ENCODE assay signal across 25 mouse cellular contexts in genomic region chr2:27089238-27089637, GRCm38 (mm10). TPM values are rescaled to one million over a fixed set of nuclear protein-coding genes. Genes with fewer than 3 reads are reported as not detected.
DNase-seq lines count a peak whose midpoint lies in the region; ATAC-seq and TF ChIP-seq lines count a peak whose summit lies in the region.
"Had no signal": no experiment of that assay in that cellular context is flagged by ENCODE, and none has a peak within 500 bp of the region (broad histone marks: within the 10 kb centered on the region; RNA-seq: fewer than 3 reads in every experiment).

No protein-coding gene starts in this region.

- ATAC-seq in heart, postnatal 0 days (ENCODE audit: insufficient read depth, low read depth) = no peak
- 0 out of 2 replicates have a peak, but pooled peaks have one; percentile 0 for ATAC-seq in lung, postnatal 0 days
- no peak for ATAC-seq in forebrain, embryonic 15.5 days (replicated peaks)
- ATAC-seq: forebrain, embryonic 14.5 days; hindbrain, embryonic 16.5 days; intestine, embryonic 15.5 days had no signal

- DNase-seq in heart, postnatal 0 days (ENCODE audit: low spot score) = no peak
- DNase-seq in heart, adult 8-10 months (ENCODE audit: low spot score) = no peak
- DNase-seq in limb, embryonic 10.5 days (ENCODE audit: low spot score) = no peak
- DNase-seq in lung, postnatal 0 days (ENCODE audit: low spot score) = peak; percentile 53
- DNase-seq in right cerebral cortex, postnatal 4 days = no peak
- DNase-seq: adrenal gland, postnatal 25 days; cerebellum, adult 9-10 months; gastrocnemius, postnatal 25 days; heart, postnatal 10 days; right cerebral cortex, postnatal 14 days had no signal

- TF ChIP-seq EP300 in heart, postnatal 0 days (IDR thresholded peaks at IDR 0.05; ENCODE audit: low read depth) = no peak
- TF ChIP-seq EP300 in lung, postnatal 0 days (IDR thresholded peaks at IDR 0.05) = 0 out of 2 replicates have a peak, but pooled peaks have one; percentile 29

- H3K4me3 ChIP-seq in heart, postnatal 0 days (ENCODE audit: low read depth, low read length) = no peak overlapping the region
- no peak overlapping the region for H3K4me3 ChIP-seq in limb, embryonic 10.5 days
- no peak overlapping the region for H3K4me3 ChIP-seq in lung, postnatal 0 days (ENCODE audit: low read depth, low read length)
- H3K4me3 ChIP-seq in small intestine, adult 2 months (ENCODE audit: low read depth, low read length) = no peak overlapping the region
- H3K4me3 ChIP-seq in forebrain, embryonic 15.5 days = no peak overlapping the region
- H3K4me3 ChIP-seq: hindbrain, embryonic 10.5 days; intestine, embryonic 15.5 days; kidney, embryonic 15.5 days; left cerebral cortex, adult 2 months; limb, embryonic 15.5 days; midbrain, embryonic 12.5 days had no signal

- TF ChIP-seq CTCF in heart, postnatal 0 days (IDR thresholded peaks at IDR 0.05; ENCODE audit: low read depth) = no peak
- no peak for TF ChIP-seq CTCF in lung, postnatal 0 days (IDR thresholded peaks at IDR 0.05)
- no peak for TF ChIP-seq CTCF in small intestine, adult 2 months (IDR thresholded peaks at IDR 0.05; ENCODE audit: extremely low read depth, insufficient read length, insufficient replicate concordance, low read depth, low read length)

- WGBS in heart, postnatal 0 days = 58% methylated on average over 1 of the region's 1 CpGs
- 55% methylated on average over 1 of the region's 1 CpGs for WGBS in limb, embryonic 10.5 days
- 67% methylated on average over 1 of the region's 1 CpGs for WGBS in lung, postnatal 0 days
- 62% methylated on average over 1 of the region's 1 CpGs for WGBS in small intestine, adult 2 months
- 78% methylated on average over 1 of the region's 1 CpGs for WGBS in forebrain, embryonic 15.5 days

- peaks cover 23% of the 10 kb centered on the region; the same call in 1 of the 2 replicates for H3K4me1 ChIP-seq in heart, postnatal 0 days (ENCODE audit: control insufficient read depth, insufficient read depth)
- H3K4me1 ChIP-seq in limb, embryonic 10.5 days = peaks cover 50% of the 10 kb centered on the region
- 0 out of 2 replicates have a peak, but pooled peaks cover 2% of the 10 kb centered on the region for H3K4me1 ChIP-seq in lung, postnatal 0 days (ENCODE audit: insufficient read depth, low read depth, low read length)
- peaks cover 4% of the 10 kb centered on the region for H3K4me1 ChIP-seq in small intestine, adult 2 months (ENCODE audit: control insufficient read depth, insufficient read depth, insufficient read length, low read length)
- H3K4me1 ChIP-seq in forebrain, embryonic 15.5 days = peaks cover 5% of the 10 kb centered on the region; the same call in 1 of the 2 replicates
- H3K4me1 ChIP-seq: midbrain, embryonic 12.5 days had no signal

- no peak overlapping the region for H3K4me2 ChIP-seq in heart, postnatal 0 days (ENCODE audit: low read depth, low read length)
- no peak overlapping the region for H3K4me2 ChIP-seq in lung, postnatal 0 days (replicated peaks; ENCODE audit: low read depth, low read length)
- H3K4me2 ChIP-seq in forebrain, embryonic 15.5 days (replicated peaks) = no peak overlapping the region
- H3K4me2 ChIP-seq: intestine, embryonic 15.5 days; kidney, embryonic 15.5 days; limb, embryonic 15.5 days; midbrain, embryonic 12.5 days had no signal

- H3K27ac ChIP-seq in heart, postnatal 0 days (ENCODE audit: low read depth) = 0 out of 2 replicates have a peak overlapping the region, but pooled peaks have one; percentile 60
- 0 out of 2 replicates have a peak overlapping the region, but pooled peaks have one; percentile 0 for H3K27ac ChIP-seq in limb, embryonic 10.5 days
- H3K27ac ChIP-seq in lung, postnatal 0 days (ENCODE audit: low read length) = peak overlapping the region; percentile 84
- peak overlapping the region; percentile 73; the same call in 1 of the 2 replicates for H3K27ac ChIP-seq in small intestine, adult 2 months (ENCODE audit: insufficient read depth, low read depth, low read length)
- H3K27ac ChIP-seq in forebrain, embryonic 15.5 days (replicated peaks) = no peak overlapping the region
- H3K27ac ChIP-seq: hindbrain, embryonic 10.5 days; left cerebral cortex, adult 2 months; limb, embryonic 15.5 days; midbrain, embryonic 12.5 days had no signal

- H3K36me3 ChIP-seq in heart, postnatal 0 days (replicated peaks; ENCODE audit: control insufficient read depth, insufficient read depth, low read length) = no peaks in the 10 kb centered on the region
- H3K36me3 ChIP-seq in limb, embryonic 10.5 days = peaks cover 18% of the 10 kb centered on the region; the same call in 1 of the 2 replicates
- H3K36me3 ChIP-seq in lung, postnatal 0 days (ENCODE audit: insufficient read depth, low read length) = no peaks in the 10 kb centered on the region
- H3K36me3 ChIP-seq in small intestine, adult 2 months (ENCODE audit: control insufficient read depth, insufficient read depth, low read length) = no peaks in the 10 kb centered on the region
- no peaks in the 10 kb centered on the region for H3K36me3 ChIP-seq in forebrain, embryonic 15.5 days
- H3K36me3 ChIP-seq: hindbrain, embryonic 10.5 days; intestine, embryonic 15.5 days; kidney, embryonic 15.5 days; limb, embryonic 15.5 days; midbrain, embryonic 12.5 days had no signal

- TF ChIP-seq POLR2A in small intestine, adult 2 months (IDR thresholded peaks at IDR 0.05; ENCODE audit: low read depth, low read length) = no peak

- H3K27me3 ChIP-seq in heart, postnatal 0 days (ENCODE audit: control insufficient read depth, insufficient read depth, low read length) = no peaks in the 10 kb centered on the region
- no peaks in the 10 kb centered on the region for H3K27me3 ChIP-seq in limb, embryonic 10.5 days (ENCODE audit: low read depth, poor library complexity, severe bottlenecking)
- H3K27me3 ChIP-seq in lung, postnatal 0 days (replicated peaks; ENCODE audit: insufficient read depth, low read length) = no peaks in the 10 kb centered on the region
- no peaks in the 10 kb centered on the region for H3K27me3 ChIP-seq in small intestine, adult 2 months (ENCODE audit: control insufficient read depth, insufficient read depth, low read length)
- H3K27me3 ChIP-seq in forebrain, embryonic 15.5 days = no peaks in the 10 kb centered on the region
- H3K27me3 ChIP-seq: intestine, embryonic 15.5 days; kidney, embryonic 15.5 days; limb, embryonic 15.5 days; midbrain, embryonic 12.5 days had no signal

- no peaks in the 10 kb centered on the region for H3K9me3 ChIP-seq in heart, postnatal 0 days (replicated peaks; ENCODE audit: control insufficient read depth, low read length)
- H3K9me3 ChIP-seq in limb, embryonic 10.5 days (replicated peaks) = no peaks in the 10 kb centered on the region
- no peaks in the 10 kb centered on the region for H3K9me3 ChIP-seq in lung, postnatal 0 days (ENCODE audit: low read length)
- no peaks in the 10 kb centered on the region for H3K9me3 ChIP-seq in forebrain, embryonic 15.5 days
- H3K9me3 ChIP-seq: hindbrain, embryonic 10.5 days; intestine, embryonic 15.5 days; kidney, embryonic 15.5 days; limb, embryonic 15.5 days; midbrain, embryonic 12.5 days had no signal

- H3K9ac ChIP-seq in heart, postnatal 0 days (replicated peaks; ENCODE audit: low read depth, low read length) = no peak overlapping the region
- no peak overlapping the region for H3K9ac ChIP-seq in lung, postnatal 0 days (replicated peaks; ENCODE audit: low read depth)
- no peak overlapping the region for H3K9ac ChIP-seq in forebrain, embryonic 15.5 days (replicated peaks)
- H3K9ac ChIP-seq: intestine, embryonic 15.5 days; kidney, embryonic 15.5 days; limb, embryonic 15.5 days; midbrain, embryonic 12.5 days had no signal

RNA-seq across cellular contexts. Expression of gene Adamtsl2, which starts 10.1 kb away (rescaled TPM):
- total RNA-seq in heart, postnatal 0 days (2014; rRNA removed; ENCODE audit: low replicate concordance) = 17.7 and 21.9 TPM in 2 replicates
- polyA plus RNA-seq in heart, postnatal 0 days (2015; fragmentation: Nextera tagmentation; extraction: Ambion mirVana) = 7.2 and 7.7 TPM in 2 replicates
- total RNA-seq in heart, adult 8-10 months (2022) = 1 to 10 TPM; 4.4 to 6.6 (median 5.1) TPM
- polyA plus RNA-seq in limb, embryonic 10.5 days (2016; fragmentation: Nextera tagmentation; extraction: Ambion mirVana) = 3.5 and 9.1 TPM in 2 replicates
- 50.6 and 52.3 TPM in 2 replicates for polyA plus RNA-seq in lung, postnatal 0 days (2015; fragmentation: Nextera tagmentation; extraction: Ambion mirVana)
- 1.5 and 1.9 TPM in 2 replicates for polyA plus RNA-seq in small intestine, adult 2 months (2012; rRNA removed)
- 6.8 and 9.5 TPM in 2 replicates for polyA plus RNA-seq in forebrain, embryonic 15.5 days (2015; fragmentation: Nextera tagmentation; extraction: Ambion mirVana)
- total RNA-seq: megakaryocyte, adult 5-6 weeks; neutrophil, adult 5-6 weeks had no signal

RNA-seq across cellular contexts. Expression of gene Mymk, which starts 17.3 kb away (rescaled TPM):
- not detected in 2 replicates for total RNA-seq in heart, postnatal 0 days (2014; rRNA removed; ENCODE audit: low replicate concordance)
- polyA plus RNA-seq in heart, postnatal 0 days (2015; fragmentation: Nextera tagmentation; extraction: Ambion mirVana) = 0.08 and 0.10 TPM in 2 replicates
- not detected for total RNA-seq in heart, adult 8-10 months (2022)
- polyA plus RNA-seq in limb, embryonic 10.5 days (2016; fragmentation: Nextera tagmentation; extraction: Ambion mirVana) = 0.16 and 1.5 TPM in 2 replicates
- polyA plus RNA-seq in lung, postnatal 0 days (2015; fragmentation: Nextera tagmentation; extraction: Ambion mirVana) = 0.36 and 0.76 TPM in 2 replicates
- polyA plus RNA-seq in small intestine, adult 2 months (2012; rRNA removed) = 0.18 TPM in 1 of 2 replicates, not detected in the other
- 0.17 TPM in 1 of 2 replicates, not detected in the other for polyA plus RNA-seq in forebrain, embryonic 15.5 days (2015; fragmentation: Nextera tagmentation; extraction: Ambion mirVana)
- total RNA-seq: adrenal gland, postnatal 25 days; ES-E14; megakaryocyte, adult 5-6 weeks; neutrophil, adult 5-6 weeks had no signal
- polyA plus RNA-seq: forebrain, embryonic 14.5 days; urinary bladder, adult 2 months had no signal

RNA-seq across cellular contexts. Expression of gene Fam163b, which starts 53.1 kb away (rescaled TPM):
- 0.23 and 0.93 TPM in 2 replicates for total RNA-seq in heart, postnatal 0 days (2014; rRNA removed; ENCODE audit: low replicate concordance)
- polyA plus RNA-seq in heart, postnatal 0 days (2015; fragmentation: Nextera tagmentation; extraction: Ambion mirVana) = 0.36 and 0.40 TPM in 2 replicates
- total RNA-seq in heart, adult 8-10 months (2022) = under 1 TPM; 0.27 to 0.63 (median 0.48) TPM
- polyA plus RNA-seq in limb, embryonic 10.5 days (2016; fragmentation: Nextera tagmentation; extraction: Ambion mirVana) = 0.48 and 0.79 TPM in 2 replicates
- 0.26 and 0.43 TPM in 2 replicates for polyA plus RNA-seq in lung, postnatal 0 days (2015; fragmentation: Nextera tagmentation; extraction: Ambion mirVana)
- polyA plus RNA-seq in small intestine, adult 2 months (2012; rRNA removed) = 0.08 TPM in 2 replicates
- 3.5 and 4.6 TPM in 2 replicates for polyA plus RNA-seq in forebrain, embryonic 15.5 days (2015; fragmentation: Nextera tagmentation; extraction: Ambion mirVana)
- total RNA-seq: ES-E14; gastrocnemius, postnatal 25 days; megakaryocyte, adult 5-6 weeks; neutrophil, adult 5-6 weeks had no signal
- polyA plus RNA-seq: liver, embryonic 16.5 days had no signal
